Mouse (Mus musculus) G1E (cell line): ENCODE data around the gene B4galt5.

Source experiments
- CTCF ChIP-seq: IDR thresholded peaks from 2 replicates; pipeline ENCODE4 v1.5.1; 2012; ENCODE audit warnings: low read depth, low read length, inconsistent platforms, mixed read lengths
- GATA1 ChIP-seq: IDR thresholded peaks from 2 replicates; pipeline ENCODE4 v1.6.1; 2012; ENCODE audit warnings: borderline replicate concordance, low read length, inconsistent platforms, mixed read lengths
- GATA2 ChIP-seq: IDR thresholded peaks from 2 replicates; pipeline ENCODE4 v1.6.1; 2012; ENCODE audit warnings: low read depth, low read length, inconsistent platforms, borderline replicate concordance
- POLR2AphosphoS5 ChIP-seq: IDR thresholded peaks from 2 replicates; pipeline ENCODE4 v1.6.1; 2012; ENCODE audit warnings: low read depth, low read length, inconsistent platforms; ENCODE audit not compliant: insufficient replicate concordance
- TAL1 ChIP-seq: conservative IDR thresholded peaks from 2 replicates; pipeline ENCODE4 v1.6.1; 2012; ENCODE audit warnings: low read depth, low read length, inconsistent platforms, mixed read lengths

DNA sequence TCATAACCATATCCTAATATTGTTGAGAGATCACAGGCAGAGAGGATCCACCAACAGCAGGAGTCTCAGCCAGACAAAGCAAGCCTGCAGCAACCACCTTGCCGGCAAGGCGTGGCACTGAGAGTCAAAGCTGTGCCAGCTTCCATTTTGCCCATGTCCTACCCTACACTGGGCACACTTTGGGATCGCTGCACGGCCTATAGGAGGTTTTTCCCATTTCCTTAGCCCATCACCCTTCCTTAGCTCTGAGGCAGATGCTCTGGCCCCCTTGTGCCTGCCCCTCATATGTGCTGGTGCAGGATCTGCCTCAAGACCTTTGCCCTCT lies 68.0 kb downstream of the B4galt5 start:
- TF ChIP-seq CTCF, result no peak
- TF ChIP-seq GATA2, result no peak
- TF ChIP-seq POLR2AphosphoS5, result no peak
- TF ChIP-seq GATA1, result no peak
- no peak for TF ChIP-seq TAL1
